Mouse (Mus musculus): ENCODE data around the gene Magi2. TPM values are rescaled to one million over a fixed set of nuclear protein-coding genes. Genes with fewer than 3 reads are reported as not detected.

Magi2 gene
- polyA plus RNA-seq, 1 experiment, result 1.6 TPM

GRCm38 (mm10) chr5:20574816-20575215 is 1348.0 kb downstream of the Magi2 start:
- no peak for DNase-seq
- no peaks in the 10 kb centered on the region for H3K36me3 ChIP-seq (ENCODE audit: control insufficient read depth, insufficient read depth, low read length)
- WGBS, result 73% methylated on average over 2 of the region's 2 CpGs
- H3K27me3 ChIP-seq (ENCODE audit: control insufficient read depth, insufficient read depth, low read length), result no peaks in the 10 kb centered on the region
- H3K4me3 ChIP-seq (ENCODE audit: control insufficient read depth, insufficient read depth, low read length), result no peak overlapping the region
- H3K4me1 ChIP-seq (replicated peaks; ENCODE audit: control insufficient read depth, insufficient read depth, low read length), result no peaks in the 10 kb centered on the region
- TF ChIP-seq POLR2A (IDR thresholded peaks at IDR 0.05; ENCODE audit: control insufficient read depth, extremely low read depth, insufficient read depth, low read length, poor library complexity) (no peak), CTCF (IDR thresholded peaks at IDR 0.05; ENCODE audit: borderline replicate concordance, control insufficient read depth, extremely low read depth, insufficient read depth, low read length, poor library complexity) (no peak)
- no peak overlapping the region for H3K27ac ChIP-seq (ENCODE audit: control insufficient read depth, insufficient read depth, low read length)

DNA sequence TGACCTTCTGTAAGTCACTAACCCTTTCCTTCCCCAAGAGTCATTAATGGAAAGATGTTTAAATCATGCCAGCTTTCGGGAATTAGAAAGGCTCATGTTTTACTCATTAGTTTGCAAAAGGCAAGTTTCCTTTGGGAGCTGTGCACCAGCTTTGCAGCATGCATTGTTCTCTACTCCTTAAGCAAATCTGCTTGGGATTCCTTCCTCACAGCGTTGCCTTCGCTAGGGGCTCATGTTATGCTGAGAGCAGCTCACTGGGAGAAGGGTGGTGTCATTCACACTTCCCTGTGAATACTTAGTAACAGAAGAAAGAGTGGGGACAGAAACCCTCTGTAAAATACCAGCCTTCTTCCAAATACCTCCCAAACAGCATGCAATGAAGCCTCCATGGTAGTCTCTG is 1349.0 kb downstream of the Magi2 start:
- no peaks in the 10 kb centered on the region for H3K27me3 ChIP-seq (ENCODE audit: control insufficient read depth, insufficient read depth, low read length)
- no peaks in the 10 kb centered on the region for H3K4me1 ChIP-seq (replicated peaks; ENCODE audit: control insufficient read depth, insufficient read depth, low read length)
- no peak overlapping the region for H3K27ac ChIP-seq (ENCODE audit: control insufficient read depth, insufficient read depth, low read length)
- H3K4me3 ChIP-seq (ENCODE audit: control insufficient read depth, insufficient read depth, low read length), result no peak overlapping the region
- H3K36me3 ChIP-seq (ENCODE audit: control insufficient read depth, insufficient read depth, low read length), result no peaks in the 10 kb centered on the region
- 84% methylated on average over 3 of the region's 3 CpGs for WGBS
- DNase-seq, result no peak
- TF ChIP-seq CTCF (IDR thresholded peaks at IDR 0.05; ENCODE audit: borderline replicate concordance, control insufficient read depth, extremely low read depth, insufficient read depth, low read length, poor library complexity) (no peak), POLR2A (IDR thresholded peaks at IDR 0.05; ENCODE audit: control insufficient read depth, extremely low read depth, insufficient read depth, low read length, poor library complexity) (no peak)

DNA sequence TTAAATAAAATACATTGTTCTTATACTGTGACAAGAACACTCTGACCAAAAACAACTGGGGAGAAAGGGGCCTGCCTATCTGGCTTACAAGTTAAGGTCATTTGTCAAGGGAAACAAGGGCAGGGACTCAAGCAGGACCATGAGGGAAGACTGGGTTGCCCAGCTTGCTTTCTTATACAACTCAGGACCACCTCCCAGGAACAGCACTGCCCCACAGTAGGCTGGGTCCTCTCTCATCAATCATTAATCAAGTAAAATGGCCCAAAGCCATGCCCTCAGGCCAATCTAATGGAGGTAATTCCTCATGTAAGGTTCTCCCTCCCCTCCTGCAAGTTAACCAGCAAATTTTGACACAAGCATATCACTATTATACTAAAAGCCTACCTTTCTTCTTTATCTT is 1349.4 kb downstream of the Magi2 start:
- DNase-seq, result no peak
- Histone ChIP-seq H3K27me3 (ENCODE audit: control insufficient read depth, insufficient read depth, low read length) (no peaks in the 10 kb centered on the region), H3K36me3 (ENCODE audit: control insufficient read depth, insufficient read depth, low read length) (no peaks in the 10 kb centered on the region), H3K4me1 (replicated peaks; ENCODE audit: control insufficient read depth, insufficient read depth, low read length) (no peaks in the 10 kb centered on the region), H3K27ac (ENCODE audit: control insufficient read depth, insufficient read depth, low read length) (no peak overlapping the region), H3K4me3 (ENCODE audit: control insufficient read depth, insufficient read depth, low read length) (no peak overlapping the region)
- TF ChIP-seq CTCF (IDR thresholded peaks at IDR 0.05; ENCODE audit: borderline replicate concordance, control insufficient read depth, extremely low read depth, insufficient read depth, low read length, poor library complexity) (no peak), POLR2A (IDR thresholded peaks at IDR 0.05; ENCODE audit: control insufficient read depth, extremely low read depth, insufficient read depth, low read length, poor library complexity) (no peak)

GRCm38 (mm10) chr5:20578666-20579065 is 1351.8 kb downstream of the Magi2 start:
- Histone ChIP-seq H3K36me3 (ENCODE audit: control insufficient read depth, insufficient read depth, low read length) (no peaks in the 10 kb centered on the region), H3K4me3 (ENCODE audit: control insufficient read depth, insufficient read depth, low read length) (no peak overlapping the region), H3K27ac (ENCODE audit: control insufficient read depth, insufficient read depth, low read length) (no peak overlapping the region), H3K27me3 (ENCODE audit: control insufficient read depth, insufficient read depth, low read length) (no peaks in the 10 kb centered on the region), H3K4me1 (replicated peaks; ENCODE audit: control insufficient read depth, insufficient read depth, low read length) (no peaks in the 10 kb centered on the region)
- WGBS, result 91% methylated on average over 3 of the region's 3 CpGs
- TF ChIP-seq CTCF (IDR thresholded peaks at IDR 0.05; ENCODE audit: borderline replicate concordance, control insufficient read depth, extremely low read depth, insufficient read depth, low read length, poor library complexity) (no peak), POLR2A (IDR thresholded peaks at IDR 0.05; ENCODE audit: control insufficient read depth, extremely low read depth, insufficient read depth, low read length, poor library complexity) (no peak)
- no peak for DNase-seq

- Histone ChIP-seq H3K4me3 (ENCODE audit: control insufficient read depth, insufficient read depth, low read length) (no peak overlapping the region), H3K4me1 (replicated peaks; ENCODE audit: control insufficient read depth, insufficient read depth, low read length) (no peaks in the 10 kb centered on the region), H3K27ac (ENCODE audit: control insufficient read depth, insufficient read depth, low read length) (no peak overlapping the region), H3K36me3 (ENCODE audit: control insufficient read depth, insufficient read depth, low read length) (no peaks in the 10 kb centered on the region), H3K27me3 (ENCODE audit: control insufficient read depth, insufficient read depth, low read length) (no peaks in the 10 kb centered on the region)
- WGBS, result 94% methylated on average over 4 of the region's 4 CpGs
- DNase-seq, result no peak
- TF ChIP-seq CTCF (IDR thresholded peaks at IDR 0.05; ENCODE audit: borderline replicate concordance, control insufficient read depth, extremely low read depth, insufficient read depth, low read length, poor library complexity) (no peak), POLR2A (IDR thresholded peaks at IDR 0.05; ENCODE audit: control insufficient read depth, extremely low read depth, insufficient read depth, low read length, poor library complexity) (no peak)
Observed at GRCm38 (mm10) chr5:20580619-20581018, 1353.8 kb downstream of the Magi2 start.

DNA sequence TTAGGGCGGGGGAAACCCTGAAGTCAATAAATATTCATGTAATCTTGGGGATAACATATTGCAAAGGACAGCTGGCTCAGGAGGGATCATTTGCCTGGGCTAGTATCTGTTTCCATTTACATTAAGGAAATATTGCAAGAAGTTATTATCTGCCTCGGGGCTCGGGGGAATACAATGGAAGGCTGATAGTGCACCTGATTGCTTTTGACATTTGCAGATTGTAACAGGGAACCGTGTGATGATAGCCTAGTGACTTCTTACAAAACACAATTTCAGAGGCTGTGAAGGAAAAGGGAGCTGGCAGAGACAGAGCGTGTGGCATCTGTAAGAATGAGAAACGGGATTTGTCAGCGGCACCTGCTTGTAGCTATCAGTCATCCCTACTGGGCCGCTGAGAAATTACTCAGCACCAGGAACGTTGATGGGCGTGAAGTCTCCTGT is 1356.2 kb downstream of the Magi2 start:
- no peak for TF ChIP-seq POLR2A (IDR thresholded peaks at IDR 0.05; ENCODE audit: control insufficient read depth, extremely low read depth, insufficient read depth, low read length, poor library complexity)
- TF ChIP-seq CTCF (IDR thresholded peaks at IDR 0.05; ENCODE audit: borderline replicate concordance, control insufficient read depth, extremely low read depth, insufficient read depth, low read length, poor library complexity), result no peak
- Histone ChIP-seq H3K36me3 (ENCODE audit: control insufficient read depth, insufficient read depth, low read length) (no peaks in the 10 kb centered on the region), H3K27ac (ENCODE audit: control insufficient read depth, insufficient read depth, low read length) (no peak overlapping the region), H3K27me3 (ENCODE audit: control insufficient read depth, insufficient read depth, low read length) (no peaks in the 10 kb centered on the region), H3K4me3 (ENCODE audit: control insufficient read depth, insufficient read depth, low read length) (no peak overlapping the region), H3K4me1 (replicated peaks; ENCODE audit: control insufficient read depth, insufficient read depth, low read length) (no peaks in the 10 kb centered on the region)
- WGBS, result 92% methylated on average over 10 of the region's 10 CpGs
- DNase-seq, result no peak

GRCm38 (mm10) chr5:20583639-20584038 is 1356.8 kb downstream of the Magi2 start:
- 93% methylated on average over 3 of the region's 3 CpGs for WGBS
- Histone ChIP-seq H3K4me1 (replicated peaks; ENCODE audit: control insufficient read depth, insufficient read depth, low read length) (no peaks in the 10 kb centered on the region), H3K4me3 (ENCODE audit: control insufficient read depth, insufficient read depth, low read length) (no peak overlapping the region), H3K27ac (ENCODE audit: control insufficient read depth, insufficient read depth, low read length) (no peak overlapping the region), H3K27me3 (ENCODE audit: control insufficient read depth, insufficient read depth, low read length) (no peaks in the 10 kb centered on the region), H3K36me3 (ENCODE audit: control insufficient read depth, insufficient read depth, low read length) (no peaks in the 10 kb centered on the region)
- no peak for DNase-seq
- TF ChIP-seq CTCF (IDR thresholded peaks at IDR 0.05; ENCODE audit: borderline replicate concordance, control insufficient read depth, extremely low read depth, insufficient read depth, low read length, poor library complexity) (no peak), POLR2A (IDR thresholded peaks at IDR 0.05; ENCODE audit: control insufficient read depth, extremely low read depth, insufficient read depth, low read length, poor library complexity) (no peak)

All from thymus, adult 2 months (tissue).